8 mouse cellular contexts compared by ENCODE assay signal in the genomic region with DNA sequence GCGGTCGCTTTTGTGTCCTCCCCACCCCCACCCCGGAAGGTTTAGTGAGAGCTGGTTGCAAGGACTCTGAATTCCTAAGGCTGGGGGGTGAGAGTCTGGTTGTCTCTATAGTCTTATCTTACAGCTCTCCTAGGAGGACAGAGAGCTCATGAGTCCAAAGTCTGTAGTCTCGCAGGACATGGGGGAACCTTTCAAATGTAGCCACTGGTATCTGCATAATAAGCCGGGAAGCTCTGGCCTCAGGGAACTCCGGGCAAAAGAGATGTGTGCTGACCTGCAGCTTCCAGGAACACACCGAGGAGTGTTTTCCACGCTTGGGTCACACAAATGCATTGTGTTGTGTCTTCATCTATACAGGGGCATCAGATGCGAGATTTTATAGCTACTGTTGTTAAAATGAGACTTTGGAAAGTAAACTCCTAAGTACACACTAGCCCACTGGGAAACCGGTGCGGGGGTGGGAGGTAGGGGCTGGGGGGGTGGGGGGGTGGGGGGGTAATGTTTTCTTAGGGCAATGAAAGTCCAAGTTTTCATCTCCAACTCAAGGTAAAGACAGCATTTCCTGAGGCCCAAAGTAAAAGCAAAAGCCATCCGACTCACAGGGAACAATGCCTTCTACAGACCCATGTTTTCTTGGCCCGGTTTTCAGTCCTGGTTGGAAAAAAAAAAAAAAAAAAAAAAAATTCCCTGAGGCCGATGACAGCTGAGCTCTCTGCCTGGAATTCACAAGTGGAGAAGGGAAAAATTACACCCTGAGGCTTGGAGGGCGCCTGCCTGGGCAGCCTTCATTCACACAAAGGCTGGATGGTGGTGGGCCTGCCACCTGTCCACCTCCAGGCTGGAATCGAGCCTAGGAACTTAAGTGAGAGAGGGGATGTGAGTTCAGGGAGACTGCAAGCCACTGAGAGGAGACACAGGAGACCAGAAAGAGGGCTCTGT. TPM values are rescaled to one million over a fixed set of nuclear protein-coding genes. Genes with fewer than 3 reads are reported as not detected.
A peak's percentile ranks its signal among the peaks of the same experiment; 100 is the strongest.
DNase-seq lines count a peak whose midpoint lies in the region; ATAC-seq lines count a peak whose summit lies in the region.

No protein-coding gene starts in this region.

- H3K9me3 ChIP-seq in forebrain, embryonic 10.5 days = no peaks in the 10 kb centered on the region
- no peaks in the 10 kb centered on the region for H3K9me3 ChIP-seq in intestine, embryonic 14.5 days (ENCODE audit: control insufficient read depth, low read length)
- H3K9me3 ChIP-seq in midbrain, embryonic 14.5 days (ENCODE audit: control insufficient read depth, low read length) = no peaks in the 10 kb centered on the region

- no peaks in the 10 kb centered on the region for H3K36me3 ChIP-seq in forebrain, embryonic 10.5 days (replicated peaks)
- no peaks in the 10 kb centered on the region for H3K36me3 ChIP-seq in intestine, embryonic 14.5 days (ENCODE audit: control insufficient read depth, insufficient read depth, low read length)
- no peaks in the 10 kb centered on the region for H3K36me3 ChIP-seq in midbrain, embryonic 14.5 days (ENCODE audit: control insufficient read depth, insufficient read depth, low read length)

- no peak overlapping the region for H3K4me3 ChIP-seq in forebrain, embryonic 10.5 days
- no peak overlapping the region for H3K4me3 ChIP-seq in intestine, embryonic 14.5 days (ENCODE audit: low read depth, low read length)
- no peak overlapping the region for H3K4me3 ChIP-seq in midbrain, embryonic 14.5 days (replicated peaks; ENCODE audit: low read depth, low read length)

- 0 out of 2 replicates have a peak overlapping the region, but pooled peaks have one; percentile 31 for H3K27ac ChIP-seq in forebrain, embryonic 10.5 days
- peak overlapping the region; percentile 60 for H3K27ac ChIP-seq in intestine, embryonic 14.5 days (ENCODE audit: low read depth)
- H3K27ac ChIP-seq in midbrain, embryonic 14.5 days (replicated peaks; ENCODE audit: low read depth, low read length) = no peak overlapping the region

- DNase-seq in heart, adult 11 months = peak; percentile 94
- no peak for DNase-seq in heart, adult 8-10 months (ENCODE audit: low spot score)
- no peak for DNase-seq in forebrain, embryonic 10.5 days (ENCODE audit: extremely low spot score, low spot score)
- DNase-seq in intestine, embryonic 14.5 days (ENCODE audit: low spot score) = peak; percentile 66
- peak; percentile 27 for DNase-seq in midbrain, embryonic 14.5 days
- no peak for DNase-seq in spleen, postnatal 14 days (ENCODE audit: low spot score in 2 of 2)
- no peak for DNase-seq in left cerebral cortex, postnatal 36 days (ENCODE audit: low spot score in 2 of 2)

- ATAC-seq in intestine, embryonic 14.5 days (replicated peaks; ENCODE audit: low FRiP score, low TSS enrichment, low read depth) = peak; percentile 75
- peak; percentile 28; the same call in 1 of the 2 replicates for ATAC-seq in midbrain, embryonic 14.5 days (ENCODE audit: low FRiP score, low TSS enrichment)
- no peak for ATAC-seq in monocyte, adult 5-6 weeks (replicated peaks; ENCODE audit: insufficient number of reproducible peaks, low FRiP score, low TSS enrichment, poor library complexity, severe bottlenecking)

- peaks cover 25% of the 10 kb centered on the region for H3K4me1 ChIP-seq in forebrain, embryonic 10.5 days
- peaks cover 7% of the 10 kb centered on the region; the same call in 1 of the 2 replicates for H3K4me1 ChIP-seq in intestine, embryonic 14.5 days (replicated peaks; ENCODE audit: control insufficient read depth, insufficient read depth, low read length)
- H3K4me1 ChIP-seq in midbrain, embryonic 14.5 days (ENCODE audit: control insufficient read depth, insufficient read depth, low read length) = no peaks in the 10 kb centered on the region

- H3K27me3 ChIP-seq in forebrain, embryonic 10.5 days (ENCODE audit: poor library complexity, severe bottlenecking) = peaks cover 27% of the 10 kb centered on the region
- no peaks in the 10 kb centered on the region for H3K27me3 ChIP-seq in intestine, embryonic 14.5 days (replicated peaks; ENCODE audit: control insufficient read depth, insufficient read depth, low read length)
- H3K27me3 ChIP-seq in midbrain, embryonic 14.5 days (ENCODE audit: control insufficient read depth, insufficient read depth, low read length) = 0 out of 2 replicates have a peak, but pooled peaks cover 3% of the 10 kb centered on the region

- H3K9ac ChIP-seq in intestine, embryonic 14.5 days (ENCODE audit: low read length) = no peak overlapping the region
- no peak overlapping the region for H3K9ac ChIP-seq in midbrain, embryonic 14.5 days (replicated peaks; ENCODE audit: low read length)

- intact Hi-C loops in left cerebral cortex, postnatal 36 days (cut with DNase I) = no loop called here

- H3K4me2 ChIP-seq in intestine, embryonic 14.5 days (ENCODE audit: low read length) = peak overlapping the region; percentile 26
- H3K4me2 ChIP-seq in midbrain, embryonic 14.5 days (ENCODE audit: low read length) = no peak overlapping the region

- 43% methylated on average over 16 of the region's 16 CpGs for WGBS in forebrain, embryonic 10.5 days
- 38% methylated on average over 16 of the region's 16 CpGs for WGBS in intestine, embryonic 14.5 days
- 46% methylated on average over 16 of the region's 16 CpGs for WGBS in midbrain, embryonic 14.5 days

RNA-seq across cellular contexts. Expression of gene Rbpj, which starts 4.5 kb away (rescaled TPM):
- 10 to 100 TPM; 23.6 to 26.3 (median 25.9) TPM for total RNA-seq in heart, adult 8-10 months (2022)
- polyA plus RNA-seq in forebrain, embryonic 10.5 days (2016; fragmentation: Nextera tagmentation; extraction: Ambion mirVana) = 41.6 and 44.0 TPM in 2 replicates
- 39.3 and 49.1 TPM in 2 replicates for polyA plus RNA-seq in intestine, embryonic 14.5 days (2014; fragmentation: Nextera tagmentation; extraction: Ambion mirVana)
- 32.3 and 52.9 TPM in 2 replicates for polyA plus RNA-seq in midbrain, embryonic 14.5 days (2014; fragmentation: Nextera tagmentation; extraction: Ambion mirVana)
- total RNA-seq in left cerebral cortex, postnatal 36 days (2021) = 10 to 100 TPM; 24.3 to 27.0 TPM
- 24.6 to 49.7 TPM (median 31.9 TPM) in 3 replicates for total RNA-seq in monocyte, adult 5-6 weeks (2017)

Comparison
In these comparisons a context has a peak if more than half of its experiments do, and no peak if none do; other contexts are left out.
1. DNase-seq: peak in heart, adult 11 months (single experiment), intestine, embryonic 14.5 days (single experiment) and midbrain, embryonic 14.5 days (single experiment); none in heart, adult 8-10 months (single experiment), forebrain, embryonic 10.5 days (single experiment), spleen, postnatal 14 days (0 of 2) and left cerebral cortex, postnatal 36 days (0 of 2).